Mouse (Mus musculus) testis, adult 2 months (tissue): Measurements from ENCODE around the gene Umad1. TPM values are rescaled to one million over a fixed set of nuclear protein-coding genes. Genes with fewer than 3 reads are reported as not detected.

Experiments used
- H3K27ac ChIP-seq: fragments of 200-500 bp; 2 replicates; pipeline ENCODE4 v1.5.1; 2012; ENCODE audit warnings: low read depth, low read length; ENCODE audit not compliant: control insufficient read depth, insufficient read depth
- H3K27me3 ChIP-seq: fragments of 200-500 bp; 2 replicates; pipeline ENCODE4 v1.6.1; 2012; ENCODE audit warnings: mild to moderate bottlenecking, low read length, moderate library complexity; ENCODE audit not compliant: control insufficient read depth, insufficient read depth
- H3K36me3 ChIP-seq: fragments of 200-500 bp; 2 replicates; pipeline ENCODE4 v1.6.1; 2012; ENCODE audit warnings: mild to moderate bottlenecking, low read length; ENCODE audit not compliant: control insufficient read depth, insufficient read depth
- H3K4me1 ChIP-seq: fragments of 200-500 bp; 2 replicates; pipeline ENCODE4 v1.6.1; 2012; ENCODE audit warnings: low read length; ENCODE audit not compliant: control insufficient read depth, insufficient read depth
- H3K4me3 ChIP-seq: fragments of 200-500 bp; 2 replicates; pipeline ENCODE4 v1.5.1; 2012; ENCODE audit warnings: low read depth, mild to moderate bottlenecking, low read length, moderate library complexity, mixed read lengths; ENCODE audit not compliant: control insufficient read depth
- CTCF ChIP-seq: fragments of 200-500 bp; IDR thresholded peaks from 2 replicates; pipeline ENCODE4 v1.5.1; 2012; ENCODE audit warnings: low read depth, mild to moderate bottlenecking, inconsistent platforms, low read length, moderate library complexity; ENCODE audit not compliant: control insufficient read depth, insufficient read depth, insufficient replicate concordance
- POLR2A ChIP-seq: fragments of 200-500 bp; IDR thresholded peaks from 2 replicates; pipeline ENCODE4 v1.6.1; 2012; ENCODE audit warnings: low read depth, mild to moderate bottlenecking, inconsistent platforms, low read length, moderate library complexity; ENCODE audit not compliant: control insufficient read depth
- polyA plus RNA-seq: library from polyadenylated mRNA; depleted of rRNA; stranded (reverse); fragments of >200 nt; gene quantifications from 2 replicates; pipeline ENCODE4 v1.2.3, GENCODE M21; 2012

Umad1 gene
- polyA plus RNA-seq, 1 experiment: 7.0 TPM

DNA sequence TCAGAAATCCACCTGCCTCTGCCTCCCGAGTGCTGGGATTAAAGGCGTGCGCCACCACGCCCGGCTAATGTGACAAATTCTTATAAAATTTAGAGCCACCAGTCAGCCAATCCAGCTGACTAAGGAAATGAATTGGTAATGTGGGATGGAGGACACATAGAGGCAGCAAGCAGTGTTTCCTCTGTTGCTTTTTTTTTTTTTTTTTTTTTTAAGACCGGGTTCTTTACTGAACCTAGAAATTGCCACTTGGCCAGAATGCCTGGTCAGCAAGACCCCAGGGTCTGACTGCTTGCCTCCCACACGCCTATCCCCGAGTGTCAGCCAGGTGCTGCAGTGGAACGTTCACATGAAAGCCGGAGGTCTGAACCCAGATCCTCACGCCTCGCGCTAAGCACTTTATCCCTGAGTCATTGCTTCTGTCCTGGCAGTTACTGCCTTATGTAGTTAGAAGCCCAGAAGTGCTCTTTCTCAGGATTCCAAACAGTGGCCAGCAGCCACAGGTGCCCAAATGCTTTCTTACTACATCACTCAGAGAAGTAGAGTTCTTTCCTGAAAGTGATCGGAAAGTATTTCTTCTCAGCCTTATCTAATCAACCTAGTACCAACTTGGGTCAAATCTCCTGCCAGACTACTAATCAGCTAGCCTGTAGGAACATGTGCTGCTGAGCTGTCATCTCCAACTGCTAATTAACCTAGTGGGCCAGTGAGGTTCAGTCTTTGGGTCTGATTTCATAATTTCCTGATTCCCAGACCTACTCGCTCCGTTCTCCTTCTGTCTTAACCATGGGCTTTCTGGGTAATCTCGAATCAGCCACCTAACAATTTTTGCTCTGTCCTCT is 225.6 kb downstream of the Umad1 start:
- TF ChIP-seq POLR2A (no peak), CTCF (no peak)
- Histone ChIP-seq H3K4me1 (peaks cover 4% of the 10 kb centered on the region), H3K36me3 (no peaks in the 10 kb centered on the region)

GRCm38 (mm10) chr6:8485414-8486175 is 226.5 kb downstream of the Umad1 start:
- Histone ChIP-seq H3K27me3 (no peaks in the 10 kb centered on the region), H3K36me3 (no peaks in the 10 kb centered on the region), H3K27ac (no peak overlapping the region), H3K4me3 (no peak overlapping the region), H3K4me1 (peaks cover 4% of the 10 kb centered on the region)
- TF ChIP-seq CTCF: no peak
- TF ChIP-seq POLR2A: no peak

More for the DNA sequence above, 225.6 kb downstream of the Umad1 start:
- Histone ChIP-seq H3K4me3 (no peak overlapping the region), H3K27me3 (no peaks in the 10 kb centered on the region), H3K27ac (no peak overlapping the region)

- Histone ChIP-seq H3K36me3 (no peaks in the 10 kb centered on the region), H3K27me3 (no peaks in the 10 kb centered on the region), H3K27ac (no peak overlapping the region), H3K4me3 (no peak overlapping the region), H3K4me1 (peaks cover 4% of the 10 kb centered on the region)
- TF ChIP-seq POLR2A: no peak
Observed at GRCm38 (mm10) chr6:8486391-8487043, 227.4 kb downstream of the Umad1 start.

DNA sequence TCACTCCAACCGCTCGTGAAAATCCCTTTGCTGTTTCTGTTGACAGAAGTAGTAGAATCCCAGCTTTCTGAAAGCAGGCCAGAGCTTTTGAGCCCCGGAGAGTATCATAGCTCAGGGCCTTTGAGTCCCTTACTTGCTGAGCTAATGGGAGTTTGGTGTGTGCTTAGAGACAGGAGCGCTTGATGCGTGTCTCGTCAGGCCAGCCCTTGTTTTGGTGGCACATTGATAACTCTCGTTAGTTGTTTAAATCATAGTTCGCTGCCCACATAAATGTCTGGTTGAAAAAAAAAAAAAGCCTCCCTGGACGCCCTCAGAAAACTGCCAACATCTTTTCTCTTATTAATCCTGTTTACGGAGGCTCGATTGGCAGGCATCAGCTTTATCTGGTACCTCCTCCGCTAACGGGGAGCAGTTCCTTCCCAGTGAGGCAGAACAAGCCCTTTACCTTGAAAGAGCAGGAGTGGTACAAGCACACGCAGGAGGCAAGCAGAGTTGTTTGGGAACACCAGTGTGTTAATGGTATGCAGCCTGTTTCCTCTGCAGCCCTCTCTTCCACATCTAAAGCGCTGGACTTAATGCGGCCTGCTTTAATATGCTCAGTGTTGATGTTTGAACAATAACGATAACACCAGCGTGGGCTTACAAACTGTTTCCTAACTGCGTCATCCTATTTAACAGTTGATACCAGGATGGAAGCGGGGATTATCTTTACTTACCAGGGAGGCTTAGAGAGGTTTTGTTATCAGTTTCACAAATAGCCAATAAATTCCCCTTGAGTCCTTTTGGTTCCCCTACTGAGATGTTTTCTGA is 228.2 kb downstream of the Umad1 start:
- Histone ChIP-seq H3K27ac (no peak overlapping the region), H3K4me3 (no peak overlapping the region), H3K4me1 (peaks cover 4% of the 10 kb centered on the region), H3K36me3 (no peaks in the 10 kb centered on the region), H3K27me3 (no peaks in the 10 kb centered on the region)
- TF ChIP-seq POLR2A (no peak), CTCF (no peak)

GRCm38 (mm10) chr6:8488249-8488648 is 229.2 kb downstream of the Umad1 start:
- H3K27ac ChIP-seq: no peak overlapping the region
- H3K27me3 ChIP-seq: no peaks in the 10 kb centered on the region
- TF ChIP-seq POLR2A: no peak
- H3K36me3 ChIP-seq: no peaks in the 10 kb centered on the region
- peaks cover 4% of the 10 kb centered on the region for H3K4me1 ChIP-seq
- H3K4me3 ChIP-seq: no peak overlapping the region

- H3K27me3 ChIP-seq: no peaks in the 10 kb centered on the region
- TF ChIP-seq CTCF (no peak), POLR2A (no peak)
- no peaks in the 10 kb centered on the region for H3K36me3 ChIP-seq
- peaks cover 4% of the 10 kb centered on the region for H3K4me1 ChIP-seq
- H3K4me3 ChIP-seq: no peak overlapping the region
- no peak overlapping the region for H3K27ac ChIP-seq
Observed at GRCm38 (mm10) chr6:8489266-8489665, 230.2 kb downstream of the Umad1 start.
